Mouse (Mus musculus): ENCODE results near the gene Vmn1r111. TPM values are rescaled to one million over a fixed set of nuclear protein-coding genes. Genes with fewer than 3 reads are reported as not detected.
"Not testable (repeated sequence)": the region's sequence is repeated elsewhere in the genome, so short reads cannot be mapped to it uniquely, and the experiment has no call there.

The Vmn1r111 gene
- not detected for total RNA-seq (2021)

DNA sequence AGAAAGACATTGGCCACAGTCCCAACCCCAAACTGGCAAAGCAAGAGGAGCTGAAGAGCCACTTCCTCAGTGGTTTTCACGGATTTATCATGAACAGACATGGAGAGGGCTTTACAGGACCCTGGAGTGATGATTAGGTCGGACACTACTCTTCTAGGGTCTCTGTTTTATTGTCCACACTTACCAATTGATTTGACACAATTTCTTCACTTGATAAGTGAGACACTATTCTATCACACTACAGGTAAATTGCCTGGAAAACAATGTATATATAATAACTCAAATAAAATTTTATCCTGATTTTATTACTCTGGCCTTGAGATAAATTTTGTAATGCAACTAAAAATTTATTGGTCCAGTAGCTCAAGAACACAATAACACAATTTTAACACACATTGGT is at the start of gene Vmn1r111:
TSS of gene Vmn1r111 (minus strand) at position 101 of the 400 bp plus-strand sequence.
- DNase-seq (ENCODE audit: extremely low spot score in 1 of 2, low spot score in 2 of 2); intact Hi-C loops (cut with DNase I): not testable (repeated sequence)

DNA sequence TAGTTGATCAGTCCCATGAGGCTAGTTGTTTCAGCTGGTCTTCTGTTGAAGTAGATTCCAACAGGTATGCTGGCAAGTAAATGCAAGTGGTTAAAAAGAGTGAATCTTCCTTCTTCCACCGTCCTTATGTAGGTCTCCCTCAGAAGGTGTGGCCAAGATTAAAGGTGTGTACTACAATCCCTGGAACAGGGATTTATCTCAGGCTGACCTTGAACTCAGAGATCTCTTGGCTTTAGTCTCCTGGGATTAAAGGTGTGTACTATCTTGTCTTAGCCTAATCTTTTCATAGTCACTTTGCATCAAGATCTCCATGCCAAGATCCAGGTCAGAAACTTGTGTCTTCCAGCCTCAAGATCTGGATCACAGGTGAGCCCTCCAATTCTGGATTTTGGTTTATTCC is 27.5 kb upstream of the Vmn1r111 start, which contains the start of gene Gm10668:
TSS of gene Gm10668 (minus strand) at position 101 of the 400 bp plus-strand sequence.
- DNase-seq (ENCODE audit: extremely low spot score in 1 of 2, low spot score in 2 of 2); intact Hi-C loops (cut with DNase I): not testable (repeated sequence)

DNA sequence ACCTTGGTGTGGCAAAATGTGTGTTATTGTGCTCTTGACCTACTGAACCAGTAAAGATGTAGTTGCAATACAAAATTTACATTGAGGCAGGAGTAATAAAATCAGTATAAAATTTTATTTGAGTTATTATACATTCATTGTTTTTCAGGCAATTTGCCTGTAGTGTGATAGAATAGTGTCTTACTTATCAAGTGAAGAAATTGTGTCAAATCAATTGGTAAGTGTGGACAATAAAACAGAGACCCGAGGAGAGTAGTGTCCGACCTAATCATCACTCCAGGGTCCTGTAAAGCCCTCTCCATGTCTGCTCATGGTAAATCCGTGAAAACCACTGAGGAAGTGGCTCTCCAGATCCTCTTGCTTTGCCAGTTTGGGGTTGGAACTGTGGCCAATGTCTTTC is 34.4 kb downstream of the Vmn1r111 start, which contains the start of gene Vmn1r107:
TSS of gene Vmn1r107 (plus strand) at position 301 of the 400 bp plus-strand sequence.
- intact Hi-C loops (cut with DNase I); DNase-seq (ENCODE audit: extremely low spot score in 1 of 2, low spot score in 2 of 2): not testable (repeated sequence)

Other genes with a start within 250 kb of the Vmn1r111 start
- gene Gm10670, start 228.3 kb downstream of the Vmn1r111 start, total RNA-seq (2021): not detected
- not detected for gene Vmn1r103, start 192.7 kb downstream of the Vmn1r111 start, total RNA-seq (2021)
- gene Vmn1r104, start 169.4 kb downstream of the Vmn1r111 start, total RNA-seq (2021): not detected
- not detected for gene Gm5726, start 157.5 kb downstream of the Vmn1r111 start, total RNA-seq (2021)
- not detected for gene Gm4141, start 127.0 kb downstream of the Vmn1r111 start, total RNA-seq (2021)
- not detected for gene Gm4513, start 104.2 kb downstream of the Vmn1r111 start, total RNA-seq (2021)
- not detected for gene Vmn1r107, start 34.3 kb downstream of the Vmn1r111 start, total RNA-seq (2021)
- not detected for gene Gm10668, start 27.4 kb upstream of the Vmn1r111 start, total RNA-seq (2021)
- gene Vmn1r112, start 68.0 kb upstream of the Vmn1r111 start, total RNA-seq (2021): not detected
- gene Vmn1r113, start 84.1 kb upstream of the Vmn1r111 start, total RNA-seq (2021): not detected
- not detected for gene Vmn1r114, start 109.0 kb upstream of the Vmn1r111 start, total RNA-seq (2021)
- gene Vmn1r115, start 141.8 kb upstream of the Vmn1r111 start, total RNA-seq (2021): not detected
- not detected for gene Vmn1r116, start 169.0 kb upstream of the Vmn1r111 start, total RNA-seq (2021)
- not detected for gene Vmn1r117, start 180.9 kb upstream of the Vmn1r111 start, total RNA-seq (2021)
- gene Vmn1r118, start 209.1 kb upstream of the Vmn1r111 start, total RNA-seq (2021): not detected

All from left cerebral cortex, postnatal 10 days (tissue).